Mouse (Mus musculus) olfactory bulb, adult 2 months (tissue): ENCODE data around the gene Mettl2.

ENCODE experiments used
- CTCF ChIP-seq: fragments of 200-500 bp; IDR thresholded peaks from 2 replicates; pipeline ENCODE4 v1.5.1; 2012; ENCODE audit warnings: low read depth, mild to moderate bottlenecking, low read length, moderate library complexity; ENCODE audit not compliant: insufficient read depth
- POLR2A ChIP-seq: fragments of 200-500 bp; IDR thresholded peaks from 2 replicates; pipeline ENCODE4 v1.6.1; 2012; ENCODE audit warnings: mild to moderate bottlenecking, low read depth, low read length, moderate library complexity; ENCODE audit not compliant: insufficient read depth

DNA sequence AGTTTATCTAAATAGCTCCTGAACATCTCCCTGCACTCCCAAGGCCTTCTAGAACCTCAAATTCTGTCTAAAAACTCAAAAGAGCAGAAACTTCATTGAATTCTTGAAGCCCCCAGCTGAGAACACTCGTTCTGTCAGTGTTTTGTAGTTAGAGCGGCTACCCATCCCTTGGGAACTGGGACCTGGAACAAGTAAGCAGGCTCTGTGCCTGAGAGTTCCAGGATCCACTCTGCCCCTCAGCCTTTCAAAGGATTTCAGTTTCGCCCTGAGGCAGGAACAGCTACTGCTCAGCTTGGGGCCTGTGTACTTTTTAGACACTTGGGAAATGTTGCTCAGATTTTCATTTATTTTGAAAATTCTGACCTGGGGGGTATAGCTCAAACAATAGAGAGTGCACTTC, 20.4 kb downstream of the Mettl2 start, which contains the start of gene Gm10842:
- TF ChIP-seq POLR2A (no peak), CTCF (no peak)
